Mouse (Mus musculus) thymus, adult 2 months (tissue): ENCODE results near the gene Timm10.

Source experiments
- CTCF ChIP-seq: fragments of 200-500 bp; IDR thresholded peaks from 2 replicates; pipeline ENCODE4 v1.5.1; 2012; ENCODE audit warnings: mild to moderate bottlenecking, control low read depth, low read length, moderate library complexity, borderline replicate concordance; ENCODE audit not compliant: control insufficient read depth, poor library complexity, insufficient read depth; ENCODE audit errors: extremely low read depth
- POLR2A ChIP-seq: fragments of 200-500 bp; IDR thresholded peaks from 2 replicates; pipeline ENCODE4 v1.6.1; 2012; ENCODE audit warnings: mild to moderate bottlenecking, low read length, control low read depth, moderate library complexity; ENCODE audit not compliant: control insufficient read depth, poor library complexity, insufficient read depth; ENCODE audit errors: extremely low read depth

GRCm38 (mm10) chr2:84793154-84793553 lies 33.6 kb upstream of the Timm10 start:
- TF ChIP-seq POLR2A (no peak), CTCF (no peak)
